Mouse (Mus musculus) C2C12 (cell line): ENCODE data around the gene Paxbp1.

Experiments used
- CEBPB ChIP-seq: IDR thresholded peaks from one replicate; pipeline ENCODE4 v1.6.1; 2011; ENCODE audit warnings: low read depth, mild to moderate bottlenecking, control low read depth, moderate library complexity
- CTCF ChIP-seq: IDR thresholded peaks from one replicate; pipeline ENCODE4 v1.5.1; 2011; ENCODE audit not compliant: control insufficient read depth, insufficient read depth, insufficient read length

DNA sequence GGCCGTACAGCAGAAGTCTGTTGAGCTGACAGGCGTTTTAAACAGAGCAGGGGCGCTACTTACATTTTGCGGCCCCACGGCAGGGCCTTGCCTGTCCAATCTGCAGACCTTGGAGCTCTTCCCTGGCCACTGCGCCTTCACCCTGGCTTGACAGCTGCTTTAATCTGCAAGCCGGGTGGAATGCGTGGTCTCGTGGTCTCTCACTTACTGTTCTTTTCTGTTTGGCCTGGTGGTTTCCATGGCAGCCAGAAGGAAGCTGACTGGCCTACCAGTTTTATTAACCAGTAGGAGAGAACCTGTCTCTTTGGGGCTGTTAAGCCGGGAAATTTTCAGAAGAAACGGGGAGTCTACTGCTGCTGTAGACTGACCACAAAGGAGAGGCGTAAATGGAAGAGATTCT lies 24.6 kb upstream of the Paxbp1 start:
- TF ChIP-seq CTCF, result no peak
- TF ChIP-seq CEBPB, result no peak
